Mouse (Mus musculus) left cerebral cortex, adult 9 months (tissue): ENCODE measurements around the gene Krt31.
A peak's percentile ranks its signal among the peaks of the same experiment; 100 is the strongest.

ENCODE experiments used
- DNase-seq, 2 experiments: peaks; one replicate each; pipeline ENCODE4 v3.0.0; 2022; ENCODE audit warnings: low spot score in 2 of 2

Krt31 gene

DNA sequence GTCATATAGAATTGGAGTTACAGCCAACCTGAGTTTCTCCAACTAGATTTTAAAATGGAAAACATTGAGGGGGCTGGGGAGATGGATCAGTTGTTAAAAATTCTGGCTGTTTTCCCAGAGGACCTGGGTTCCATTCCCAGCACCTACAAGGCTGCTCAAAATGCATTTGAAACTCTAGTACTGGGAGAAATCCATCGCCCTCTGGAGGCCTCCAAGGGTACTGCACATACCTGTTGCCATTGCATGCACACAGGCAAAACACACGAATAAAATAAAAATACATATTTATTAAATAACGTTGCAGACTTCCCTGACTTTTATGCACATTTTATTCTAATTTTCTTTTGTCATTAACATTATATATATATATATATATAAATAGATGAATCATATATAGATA is 43.7 kb downstream of the Krt31 start:
- no peak for DNase-seq

GRCm38 (mm10) chr11:100005905-100006304 is 44.4 kb downstream of the Krt31 start:
- no peak for DNase-seq

DNA sequence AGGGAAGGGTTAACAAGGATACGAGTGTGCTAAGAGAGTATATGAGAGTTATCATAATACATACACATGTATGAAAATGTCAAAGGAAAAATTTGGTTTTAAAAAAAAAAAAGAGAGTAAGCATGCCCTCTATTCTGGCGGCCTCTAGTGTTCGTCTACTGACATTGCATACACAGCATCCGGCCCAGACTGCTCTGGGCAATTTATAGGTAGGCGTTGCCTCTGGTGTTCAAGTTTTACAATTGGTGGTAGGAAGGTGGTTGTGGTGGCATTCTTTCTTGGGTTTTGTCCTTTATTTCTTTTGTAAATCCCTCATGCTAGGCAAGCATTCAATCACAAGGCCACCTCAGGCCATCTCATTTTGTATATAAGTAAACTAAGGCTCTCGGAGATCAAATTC is 45.5 kb downstream of the Krt31 start:
- DNase-seq, result peak in 1 of 2 experiments; percentile 76

DNA sequence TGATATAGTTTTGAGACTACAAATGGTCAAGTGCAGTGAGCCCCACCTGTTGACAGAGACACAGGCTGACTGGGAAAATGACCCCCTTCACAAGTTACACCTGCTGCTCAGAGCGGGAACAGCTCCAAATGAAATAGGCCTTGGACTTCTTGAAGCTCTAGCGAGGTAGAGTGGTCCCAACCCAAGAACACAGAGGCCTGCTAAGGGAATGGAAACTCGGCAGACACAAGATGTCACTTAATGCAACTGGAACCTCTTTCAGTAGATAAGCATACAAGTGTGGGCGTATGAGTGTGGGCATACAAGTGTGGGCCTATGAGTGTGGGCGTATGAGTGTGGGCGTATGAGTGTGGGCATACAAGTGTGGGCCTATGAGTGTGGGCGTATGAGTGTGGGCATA is 51.3 kb downstream of the Krt31 start:
- DNase-seq, result no peak
